Mouse (Mus musculus) heart, embryonic 16.5 days (tissue): ENCODE measurements at regions not wholly inside any gene's neighbourhood (a gene's known extent, or its start where the extent isn't known, plus 50 kb on each side); places are given as distances from the start of the nearest gene placed in this dataset.

Source experiments
- ATAC-seq: fragments of 200-750 bp; cut with Nextera tagmentation; replicated peaks from 2 replicates; pipeline ENCODE4 v1.8.0; 2017; ENCODE audit warnings: moderate number of reproducible peaks; ENCODE audit not compliant: insufficient read depth, low FRiP score; ENCODE audit errors: extremely low read depth
- H3K27ac ChIP-seq: fragments of 300-500 bp; sonication (generic); 2 replicates; pipeline ENCODE4 v1.5.1; 2014; ENCODE audit warnings: mild to moderate bottlenecking, low read length, control low read depth, moderate library complexity
- H3K27me3 ChIP-seq: fragments of 300-500 bp; sonication (generic); 2 replicates; pipeline ENCODE4 v1.6.1; 2014; ENCODE audit warnings: low read length, mixed read lengths; ENCODE audit not compliant: control insufficient read depth, insufficient read depth
- H3K36me3 ChIP-seq: fragments of 300-500 bp; sonication (generic); 2 replicates; pipeline ENCODE4 v1.6.1; 2014; ENCODE audit not compliant: control insufficient read depth, insufficient read depth
- H3K4me1 ChIP-seq: fragments of 300-500 bp; sonication (generic); 2 replicates; pipeline ENCODE4 v1.6.1; 2014; ENCODE audit warnings: low read length, mixed read lengths; ENCODE audit not compliant: control insufficient read depth, insufficient read depth
- H3K4me2 ChIP-seq: fragments of 300-500 bp; sonication (generic); 2 replicates; pipeline ENCODE4 v1.6.1; 2014; ENCODE audit warnings: low read depth, mild to moderate bottlenecking, control low read depth, low read length
- H3K4me3 ChIP-seq: fragments of 300-500 bp; sonication (generic); 2 replicates; pipeline ENCODE4 v1.5.1; 2014; ENCODE audit warnings: mild to moderate bottlenecking, control low read depth, low read length
- H3K9ac ChIP-seq: fragments of 300-500 bp; sonication (generic); 2 replicates; pipeline ENCODE4 v1.6.1; 2014; ENCODE audit warnings: low read length, control low read depth
- H3K9me3 ChIP-seq: fragments of 300-500 bp; sonication (generic); replicated peaks from 2 replicates; pipeline ENCODE4 v1.6.1; 2016; ENCODE audit warnings: low read length; ENCODE audit not compliant: control insufficient read depth
- WGBS: fragments of 180-500 bp; shearing (Covaris S2); extraction: QIAGEN DNeasy Blood & Tissue Kit; methylation state at CpG from one replicate; pipeline ENCODE4 v1.1.7; 2014; 5-methylcytosine and 5-hydroxymethylcytosine counted together

- H3K4me2 ChIP-seq, result no peak overlapping the region
- H3K27ac ChIP-seq, result no peak overlapping the region
- no peaks in the 10 kb centered on the region for H3K27me3 ChIP-seq
- no peaks in the 10 kb centered on the region for H3K4me1 ChIP-seq
- no peak for ATAC-seq
- no peak overlapping the region for H3K4me3 ChIP-seq
- no peak overlapping the region for H3K9ac ChIP-seq
- H3K36me3 ChIP-seq, result no peaks in the 10 kb centered on the region
- H3K9me3 ChIP-seq, result no peaks in the 10 kb centered on the region
These were observed 388.6 kb upstream of the Xylt1 start for GRCm38 (mm10) chr7:116992166-116992565.

GRCm38 (mm10) chr7:116995770-116996169 is 385.0 kb upstream of the Xylt1 start:
- Histone ChIP-seq H3K4me3 (no peak overlapping the region), H3K36me3 (no peaks in the 10 kb centered on the region), H3K4me2 (no peak overlapping the region), H3K9me3 (no peaks in the 10 kb centered on the region), H3K27me3 (no peaks in the 10 kb centered on the region), H3K27ac (no peak overlapping the region), H3K9ac (no peak overlapping the region), H3K4me1 (no peaks in the 10 kb centered on the region)
- ATAC-seq, result no peak
- WGBS, result 83% methylated on average over 3 of the region's 3 CpGs

DNA sequence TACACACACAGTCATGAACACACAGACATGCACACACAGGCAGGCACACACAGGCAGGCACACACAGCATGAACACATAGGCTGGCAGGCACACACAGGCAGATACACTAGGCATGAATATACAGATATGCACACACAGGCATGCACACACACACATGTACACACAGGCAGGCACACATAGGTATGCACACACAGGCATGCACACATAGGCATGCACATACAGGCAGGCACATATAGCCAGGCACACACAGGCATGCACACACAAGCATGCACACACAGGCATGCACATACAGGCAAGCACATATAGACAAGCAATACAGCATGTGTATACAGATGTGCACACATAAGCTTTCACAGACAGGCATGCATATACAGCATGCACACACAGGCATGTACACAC is 377.6 kb upstream of the Xylt1 start:
- no peak for ATAC-seq
- H3K4me1 ChIP-seq, result no peaks in the 10 kb centered on the region
- H3K4me3 ChIP-seq, result no peak overlapping the region

DNA sequence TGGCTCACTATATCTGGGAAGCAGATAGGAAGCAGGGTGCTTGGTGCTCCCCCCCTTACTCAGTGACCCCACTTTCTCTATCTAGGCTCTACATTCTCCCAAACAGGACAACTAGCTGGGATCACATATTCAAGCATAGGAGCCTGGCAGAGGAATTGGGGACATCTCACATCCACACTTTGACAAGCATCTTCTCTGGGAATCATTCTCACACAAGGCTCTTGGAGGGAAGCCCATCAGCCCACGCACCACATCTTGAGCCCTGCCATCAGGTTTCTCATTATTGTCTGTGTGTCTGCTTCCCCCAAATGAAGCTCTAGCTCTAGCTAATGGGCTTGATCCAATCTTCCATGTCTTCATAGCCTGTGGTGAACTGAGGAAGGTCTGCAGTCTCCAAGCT is 362.4 kb upstream of the Xylt1 start:
- no peak for ATAC-seq
- WGBS, result 64% methylated on average over 1 of the region's 1 CpGs
- H3K9ac ChIP-seq, result no peak overlapping the region

More for the DNA sequence above, 377.6 kb upstream of the Xylt1 start:
- no peaks in the 10 kb centered on the region for H3K36me3 ChIP-seq
- H3K9me3 ChIP-seq, result no peaks in the 10 kb centered on the region
- H3K9ac ChIP-seq, result no peak overlapping the region
- no peak overlapping the region for H3K4me2 ChIP-seq
- H3K27me3 ChIP-seq, result no peaks in the 10 kb centered on the region
- H3K27ac ChIP-seq, result no peak overlapping the region

DNA sequence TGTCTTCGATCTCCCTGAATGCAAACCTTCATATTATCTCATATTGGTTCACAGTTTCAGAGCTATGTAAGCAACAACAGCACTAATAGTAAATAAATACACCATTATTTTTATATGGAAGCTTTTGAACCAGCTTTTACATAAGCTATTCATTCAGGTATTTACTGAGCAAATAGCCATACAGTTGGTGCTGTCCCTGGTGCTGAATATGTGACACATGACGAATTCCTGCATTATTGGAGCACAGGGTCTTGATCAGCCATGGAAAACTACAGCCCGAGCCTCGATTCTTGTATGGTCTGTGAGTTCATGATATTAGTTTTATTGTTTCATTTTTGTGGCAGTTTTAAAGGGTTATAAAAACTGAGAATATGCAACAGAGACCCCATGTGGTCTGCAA is 359.1 kb upstream of the Xylt1 start:
- Histone ChIP-seq H3K4me3 (no peak overlapping the region), H3K4me2 (no peak overlapping the region), H3K36me3 (no peaks in the 10 kb centered on the region), H3K27me3 (no peaks in the 10 kb centered on the region), H3K9ac (no peak overlapping the region), H3K27ac (no peak overlapping the region), H3K9me3 (no peaks in the 10 kb centered on the region), H3K4me1 (no peaks in the 10 kb centered on the region)
- ATAC-seq, result no peak
- WGBS, result 58% methylated on average over 4 of the region's 4 CpGs

More for the DNA sequence above, 362.4 kb upstream of the Xylt1 start:
- no peaks in the 10 kb centered on the region for H3K27me3 ChIP-seq
- H3K36me3 ChIP-seq, result no peaks in the 10 kb centered on the region
- no peak overlapping the region for H3K4me3 ChIP-seq
- no peaks in the 10 kb centered on the region for H3K9me3 ChIP-seq
- H3K4me1 ChIP-seq, result no peaks in the 10 kb centered on the region
- no peak overlapping the region for H3K27ac ChIP-seq
- no peak overlapping the region for H3K4me2 ChIP-seq

- no peaks in the 10 kb centered on the region for H3K4me1 ChIP-seq
- ATAC-seq, result no peak
- no peak overlapping the region for H3K27ac ChIP-seq
- WGBS, result 78% methylated on average over 9 of the region's 9 CpGs
- no peak overlapping the region for H3K4me2 ChIP-seq
- no peak overlapping the region for H3K4me3 ChIP-seq
- H3K9ac ChIP-seq, result no peak overlapping the region
- H3K27me3 ChIP-seq, result no peaks in the 10 kb centered on the region
- H3K9me3 ChIP-seq, result no peaks in the 10 kb centered on the region
- H3K36me3 ChIP-seq, result no peaks in the 10 kb centered on the region
These were observed 335.9 kb upstream of the Xylt1 start for GRCm38 (mm10) chr7:117044926-117045325.

DNA sequence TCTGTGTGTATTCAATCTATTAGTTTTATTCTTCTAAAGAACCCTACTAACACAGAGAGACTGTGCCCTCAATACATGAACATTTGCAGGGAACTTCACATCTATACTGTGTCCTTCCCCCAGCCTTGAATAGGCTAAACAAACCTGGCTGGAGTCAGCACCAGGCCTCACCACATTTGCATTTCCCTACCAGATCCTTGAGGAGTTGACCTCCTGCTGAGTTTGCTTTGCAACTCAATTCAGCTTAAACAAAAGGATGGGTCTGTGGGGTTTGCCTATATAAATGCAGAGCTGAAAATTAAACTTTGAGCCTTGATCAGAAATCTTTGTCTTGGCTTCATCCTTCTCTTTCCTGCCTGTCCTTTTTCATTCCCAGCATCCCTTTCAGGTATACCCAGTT is 331.5 kb upstream of the Xylt1 start:
- Histone ChIP-seq H3K4me2 (no peak overlapping the region), H3K27ac (no peak overlapping the region), H3K4me1 (no peaks in the 10 kb centered on the region), H3K4me3 (no peak overlapping the region), H3K27me3 (no peaks in the 10 kb centered on the region), H3K9me3 (no peaks in the 10 kb centered on the region), H3K36me3 (no peaks in the 10 kb centered on the region), H3K9ac (no peak overlapping the region)
- no peak for ATAC-seq

DNA sequence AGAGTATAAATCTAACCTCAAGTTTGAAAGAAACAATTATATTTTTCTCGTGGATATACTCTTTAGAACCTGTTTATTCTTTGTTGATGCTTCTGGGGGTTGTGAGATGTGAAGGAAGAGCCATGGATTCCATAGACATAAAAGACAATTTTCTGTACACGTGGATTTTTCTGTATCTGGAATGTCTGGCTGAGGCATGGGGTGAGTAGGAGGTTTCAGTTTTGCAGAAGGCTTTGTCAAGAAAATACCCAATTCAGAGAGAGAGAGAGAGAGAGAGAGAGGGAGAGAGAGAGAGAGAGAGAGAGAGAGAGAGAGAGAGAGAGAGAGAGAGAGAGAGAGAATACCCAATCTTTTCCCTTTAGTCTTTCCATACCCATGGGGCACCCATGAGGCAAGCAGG is 315.0 kb upstream of the Xylt1 start:
- no peaks in the 10 kb centered on the region for H3K4me1 ChIP-seq
- no peak overlapping the region for H3K27ac ChIP-seq
- H3K36me3 ChIP-seq, result no peaks in the 10 kb centered on the region
- no peak overlapping the region for H3K4me2 ChIP-seq
- no peaks in the 10 kb centered on the region for H3K27me3 ChIP-seq
- H3K9me3 ChIP-seq, result no peaks in the 10 kb centered on the region
- no peak for ATAC-seq
- WGBS, result 48% methylated on average over 2 of the region's 2 CpGs
- no peak overlapping the region for H3K4me3 ChIP-seq
- no peak overlapping the region for H3K9ac ChIP-seq

DNA sequence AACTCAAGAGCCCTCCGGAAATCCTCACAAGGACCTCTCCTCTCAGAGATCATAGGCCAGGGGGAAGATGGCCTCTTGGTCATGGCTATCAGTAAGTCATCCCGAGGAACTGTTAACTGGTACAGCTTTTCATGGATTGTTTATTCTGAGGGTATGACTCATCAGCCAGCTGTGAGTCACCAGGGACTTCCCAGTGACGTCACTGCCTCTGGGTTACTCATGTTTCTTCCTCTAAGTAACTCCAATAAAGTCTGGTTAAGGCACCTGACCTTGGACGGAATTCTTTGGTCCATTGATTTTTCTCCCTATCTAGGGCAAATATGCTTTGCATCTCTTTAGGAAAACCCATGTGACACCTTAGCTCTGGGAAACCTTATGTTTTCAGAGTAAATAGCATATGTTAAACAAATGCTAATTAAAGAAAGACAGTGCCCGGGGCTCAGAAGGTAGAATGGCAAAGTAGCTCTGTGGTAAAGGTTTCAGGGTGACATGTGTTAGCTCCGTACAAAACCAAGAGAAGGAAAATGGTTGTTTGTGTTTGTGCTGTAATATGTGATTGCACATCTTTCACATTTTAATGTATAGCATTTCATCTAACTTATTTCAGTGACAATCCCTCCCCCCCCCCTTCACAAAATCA is 289.7 kb upstream of the Xylt1 start:
- Histone ChIP-seq H3K9me3 (no peaks in the 10 kb centered on the region), H3K4me1 (no peaks in the 10 kb centered on the region), H3K9ac (no peak overlapping the region), H3K4me3 (no peak overlapping the region), H3K36me3 (no peaks in the 10 kb centered on the region), H3K27me3 (no peaks in the 10 kb centered on the region), H3K4me2 (no peak overlapping the region), H3K27ac (no peak overlapping the region)
- 33% methylated on average over 6 of the region's 6 CpGs for WGBS
- no peak for ATAC-seq

- Histone ChIP-seq H3K4me1 (no peaks in the 10 kb centered on the region), H3K36me3 (no peaks in the 10 kb centered on the region), H3K27me3 (no peaks in the 10 kb centered on the region), H3K9ac (no peak overlapping the region), H3K4me2 (no peak overlapping the region), H3K9me3 (no peaks in the 10 kb centered on the region), H3K27ac (no peak overlapping the region), H3K4me3 (no peak overlapping the region)
- 63% methylated on average over 4 of the region's 4 CpGs for WGBS
- ATAC-seq, result no peak
These were observed 287.9 kb upstream of the Xylt1 start for GRCm38 (mm10) chr7:117092860-117093259.
